Mouse (Mus musculus): ENCODE measurements around the gene Rsph3b. TPM values are rescaled to one million over a fixed set of nuclear protein-coding genes. Genes with fewer than 3 reads are reported as not detected.

Rsph3b gene
- total RNA-seq, 2 experiments from 2014 or later: 25.4 to 26.9 TPM

DNA sequence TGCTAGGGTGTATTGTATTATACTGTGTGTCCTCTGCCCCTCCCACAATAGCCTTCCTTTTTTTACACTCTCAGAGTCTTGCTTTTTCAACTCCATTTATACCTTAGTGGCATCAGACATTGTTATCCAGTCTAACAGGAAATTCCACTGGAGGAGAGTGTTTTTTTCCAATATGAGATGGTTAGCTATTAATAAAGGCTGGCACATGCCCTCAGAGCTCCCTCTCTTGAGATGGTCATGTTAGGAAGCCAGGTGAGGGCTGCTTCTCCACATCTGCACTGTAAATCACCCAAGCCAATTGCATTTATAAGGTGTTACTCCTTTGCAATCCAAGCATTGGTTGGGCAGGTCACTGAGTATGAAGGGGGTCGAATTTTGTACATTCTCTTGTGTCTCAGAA lies 81.9 kb downstream of the Rsph3b start:
- DNase-seq (ENCODE audit: low spot score): no peak

DNA sequence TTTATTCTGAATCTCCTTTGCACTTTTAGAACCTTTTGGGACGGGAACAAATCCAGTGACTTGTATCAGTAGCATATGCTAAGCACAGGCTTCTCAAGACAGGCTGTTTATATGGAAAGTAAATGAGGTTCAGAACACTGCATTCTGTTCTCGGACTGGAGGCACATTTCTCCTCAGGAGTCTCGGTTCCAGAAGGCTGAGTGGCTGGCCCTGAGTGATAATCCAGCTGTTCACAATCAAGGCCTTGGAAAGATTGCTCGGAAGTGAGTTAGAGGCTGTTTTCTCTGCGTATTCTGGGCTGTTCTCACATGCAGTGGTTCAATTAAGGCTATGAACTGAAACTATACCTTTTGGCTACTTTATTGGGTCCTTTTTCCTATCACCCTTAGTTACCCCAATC lies 82.9 kb downstream of the Rsph3b start:
- no peak for DNase-seq (ENCODE audit: low spot score)

DNA sequence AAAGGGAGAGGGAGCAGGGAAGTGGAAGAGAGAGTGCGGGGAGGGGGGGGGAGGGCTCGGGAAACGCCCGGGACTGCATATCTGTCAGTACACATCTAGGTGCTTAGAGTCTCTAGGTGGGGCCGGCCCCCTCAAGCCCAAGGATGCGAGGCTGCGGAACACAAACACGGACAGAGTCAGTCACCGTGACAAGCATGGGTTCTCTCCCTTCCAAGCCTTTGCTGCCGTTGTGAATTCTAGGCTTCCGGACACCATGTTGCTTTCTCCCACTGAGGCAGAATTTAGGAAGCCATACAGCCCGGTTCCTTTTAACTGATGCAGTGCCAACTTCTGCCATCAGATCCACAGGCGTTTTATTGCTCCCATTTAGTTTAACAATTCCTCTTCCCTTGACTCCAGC lies 83.6 kb downstream of the Rsph3b start:
- DNase-seq (ENCODE audit: low spot score): no peak

DNA sequence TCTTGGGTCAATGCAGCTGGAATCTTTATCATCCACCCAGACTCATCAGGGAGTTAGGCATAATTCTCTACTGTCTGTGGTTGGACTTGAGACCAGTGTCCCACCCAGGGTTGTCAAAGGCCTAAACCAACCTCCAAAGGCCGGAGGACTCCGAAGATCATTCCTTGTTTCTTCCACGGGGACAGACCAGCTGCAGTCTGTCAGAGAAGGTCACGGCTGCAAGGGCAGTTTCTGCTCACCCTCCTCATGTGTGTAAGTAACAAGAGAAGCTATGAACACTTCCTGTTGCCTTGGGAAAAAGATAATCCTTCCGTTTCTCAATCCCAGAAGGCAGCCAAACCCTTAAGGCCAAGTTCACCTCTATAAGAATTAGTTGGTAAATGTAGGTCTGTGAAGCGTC lies 85.0 kb downstream of the Rsph3b start:
- DNase-seq (ENCODE audit: low spot score): no peak

DNA sequence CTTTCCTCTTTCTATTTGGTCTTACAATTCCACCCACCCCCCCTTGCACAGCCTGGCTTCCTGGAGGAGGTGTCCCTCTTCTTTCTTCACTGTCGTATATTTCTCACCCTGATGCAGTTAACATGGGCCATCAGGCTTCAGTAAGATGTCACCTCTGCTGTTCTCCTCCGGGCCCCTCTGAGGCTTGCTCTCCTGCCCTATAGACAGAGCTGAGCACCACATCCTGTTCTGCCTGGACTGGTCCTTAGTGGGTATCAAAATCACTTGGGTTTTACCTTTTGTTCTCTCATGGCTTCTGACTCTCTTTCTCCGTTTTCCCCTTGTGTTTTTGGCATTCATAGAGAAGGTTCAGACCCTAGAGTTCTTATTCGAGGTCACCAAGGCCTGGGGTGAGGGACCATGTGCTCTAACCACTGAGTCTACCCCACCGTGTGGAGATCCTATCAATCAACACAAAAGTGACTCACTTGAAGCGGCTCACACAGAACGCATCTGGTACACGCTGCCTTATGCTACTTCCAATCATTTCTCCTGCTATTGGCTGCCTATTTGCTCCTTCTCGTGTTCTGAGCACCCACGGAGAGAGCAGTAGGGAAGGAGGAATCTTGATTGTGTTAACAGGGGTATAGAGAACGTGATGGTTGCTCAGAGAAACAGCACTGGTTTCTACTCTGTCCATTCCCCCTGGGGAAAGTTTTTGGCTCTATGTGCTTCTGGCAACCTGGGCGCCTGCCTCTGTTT lies 86.3 kb downstream of the Rsph3b start:
- DNase-seq (ENCODE audit: low spot score): no peak

DNA sequence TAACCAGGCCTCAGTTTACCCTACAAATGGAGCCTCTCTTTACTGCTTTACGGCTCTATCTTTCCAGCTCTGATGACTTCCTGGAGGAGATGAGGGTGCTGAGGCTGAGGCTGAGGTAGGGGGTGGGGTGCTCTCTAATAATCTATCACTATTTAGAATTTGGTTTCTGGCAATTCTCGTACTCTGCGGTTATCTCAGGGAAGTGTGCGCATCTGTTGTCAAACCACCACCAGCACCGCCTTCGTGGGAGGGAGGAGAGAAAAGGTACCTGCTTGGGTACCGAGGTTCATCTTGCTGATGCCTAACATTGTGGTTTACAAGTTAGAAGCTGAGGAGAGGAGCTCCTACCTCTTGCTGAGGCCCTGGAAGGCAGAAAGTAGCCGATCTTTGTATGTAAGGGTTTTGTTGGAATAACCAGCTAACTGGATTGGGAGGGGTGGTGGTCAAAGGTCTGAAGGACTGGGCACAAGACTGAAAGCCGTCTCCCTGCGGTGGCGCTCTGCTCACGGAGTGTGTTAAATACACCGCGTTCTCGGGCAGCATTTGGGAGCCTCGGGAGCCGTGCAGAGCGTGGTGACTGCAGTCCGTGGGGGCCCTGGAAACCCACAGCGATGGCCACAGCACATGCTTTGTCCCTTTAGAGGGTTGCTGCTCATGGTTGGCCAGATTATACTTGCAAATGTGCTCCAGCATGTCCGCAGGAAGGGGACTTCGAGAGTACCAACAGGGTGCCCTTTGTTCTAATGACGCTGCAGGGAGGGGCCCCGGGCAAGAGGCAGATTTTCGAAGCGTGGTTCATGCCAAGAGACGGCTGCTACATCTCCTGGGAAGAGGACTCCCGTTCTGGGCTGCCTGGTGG lies 87.1 kb downstream of the Rsph3b start:
- DNase-seq (ENCODE audit: low spot score): no peak

DNA sequence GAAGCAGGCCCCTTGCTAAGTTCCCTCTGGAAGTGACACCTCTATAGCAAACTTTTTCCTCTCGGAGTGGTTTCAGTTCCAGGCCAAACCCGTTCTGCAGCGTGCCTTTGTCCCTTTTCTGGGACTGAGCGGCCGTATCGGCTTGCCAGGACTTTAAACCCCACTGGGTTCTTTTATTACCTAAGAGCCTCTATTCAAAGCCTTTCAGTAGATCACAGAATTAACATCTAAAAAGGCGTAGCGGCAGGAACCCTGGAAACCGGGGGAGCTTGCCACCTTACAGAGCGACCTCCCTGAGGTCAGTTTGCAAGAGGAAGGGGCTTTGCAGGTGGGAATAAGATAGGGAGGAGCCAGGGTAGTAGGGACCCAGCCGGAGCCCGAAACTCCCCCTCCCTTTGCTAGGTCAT lies 88.0 kb downstream of the Rsph3b start:
- no peak for DNase-seq (ENCODE audit: low spot score)

DNA sequence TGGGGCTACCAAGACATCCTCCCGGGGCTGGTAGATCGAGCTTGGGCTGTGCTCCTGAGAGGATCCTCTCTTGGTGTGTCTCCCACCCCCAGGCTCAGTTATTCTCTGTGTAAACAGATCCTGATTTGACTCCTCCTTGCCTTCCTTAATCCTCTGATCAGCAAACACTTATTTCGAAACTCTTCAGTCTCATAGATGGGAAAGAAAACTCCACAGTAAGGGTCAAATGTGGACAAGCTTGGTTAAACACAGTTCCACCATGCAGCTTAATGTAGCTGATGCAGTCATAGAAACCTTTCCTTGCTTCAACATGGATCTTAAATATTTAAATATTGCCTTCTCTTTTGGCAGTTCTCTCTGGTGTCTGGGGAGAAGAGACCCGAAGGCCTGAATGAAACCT lies 88.4 kb downstream of the Rsph3b start:
- no peak for DNase-seq (ENCODE audit: low spot score)

Small RNA genes within 50 kb of the gene (microRNA-seq; reads per million reads assigned to microRNA genes)
- gene Mir692-1: not detected

Other genes starting within 250 kb of the Rsph3b start
- 1 to 10 TPM; 1.1 to 2.4 TPM for gene Ezr, start 165.9 kb downstream of the Rsph3b start, total RNA-seq (2021)
- gene Tagap1, start 12.5 kb upstream of the Rsph3b start, total RNA-seq (2021): 10 to 100 TPM; 13.4 to 15.7 TPM
- gene Rnaset2b, start 22.0 kb upstream of the Rsph3b start, total RNA-seq (2021): 100 to 1,000 TPM; 113 to 139 TPM
- under 1 TPM; 0.12 to 0.39 TPM for gene Gm49721, start 30.2 kb upstream of the Rsph3b start, total RNA-seq (2021)
- not detected for gene Gm1604a, start 76.9 kb upstream of the Rsph3b start, total RNA-seq (2021)
- gene Rps6ka2, start 221.4 kb upstream of the Rsph3b start, total RNA-seq (2021): 100 to 1,000 TPM in 1 of 2 experiments, 10 to 100 TPM in 1; 93.6 to 103 TPM

Measured in gastrocnemius, adult 18-20 months (tissue).